Mouse (Mus musculus) megakaryocyte-erythroid progenitor cell, adult 5-6 weeks (primary cell): ENCODE measurements around the gene Pdp2. TPM values are rescaled to one million over a fixed set of nuclear protein-coding genes. Genes with fewer than 3 reads are reported as not detected.

Source experiments
- ATAC-seq: replicated peaks from 2 replicates; pipeline ENCODE4 v1.8.0; 2016; ENCODE audit warnings: mild to moderate bottlenecking, inconsistent platforms; ENCODE audit not compliant: severe bottlenecking, poor library complexity, low FRiP score, low TSS enrichment
- total RNA-seq, 2 experiments: library from RNA; stranded (forward) in 1 of 2; stranded (reverse) in 1 of 2; fragments of 200-1000, 215-1000 nt in 1 of 2; fragments of >200 nt in 1 of 2; fragmentation: Nextera tagmentation in 1 of 2; gene quantifications; 2 replicates each; pipeline ENCODE4 v1.2.3; 2014 to 2017

Gene Pdp2
- total RNA-seq, 2 experiments from 2014 or later = 9.5 to 10.4 TPM

GRCm38 (mm10) chr8:104594611-104595362 lies 3.5 kb downstream of the Pdp2 start:
- no peak for ATAC-seq

DNA sequence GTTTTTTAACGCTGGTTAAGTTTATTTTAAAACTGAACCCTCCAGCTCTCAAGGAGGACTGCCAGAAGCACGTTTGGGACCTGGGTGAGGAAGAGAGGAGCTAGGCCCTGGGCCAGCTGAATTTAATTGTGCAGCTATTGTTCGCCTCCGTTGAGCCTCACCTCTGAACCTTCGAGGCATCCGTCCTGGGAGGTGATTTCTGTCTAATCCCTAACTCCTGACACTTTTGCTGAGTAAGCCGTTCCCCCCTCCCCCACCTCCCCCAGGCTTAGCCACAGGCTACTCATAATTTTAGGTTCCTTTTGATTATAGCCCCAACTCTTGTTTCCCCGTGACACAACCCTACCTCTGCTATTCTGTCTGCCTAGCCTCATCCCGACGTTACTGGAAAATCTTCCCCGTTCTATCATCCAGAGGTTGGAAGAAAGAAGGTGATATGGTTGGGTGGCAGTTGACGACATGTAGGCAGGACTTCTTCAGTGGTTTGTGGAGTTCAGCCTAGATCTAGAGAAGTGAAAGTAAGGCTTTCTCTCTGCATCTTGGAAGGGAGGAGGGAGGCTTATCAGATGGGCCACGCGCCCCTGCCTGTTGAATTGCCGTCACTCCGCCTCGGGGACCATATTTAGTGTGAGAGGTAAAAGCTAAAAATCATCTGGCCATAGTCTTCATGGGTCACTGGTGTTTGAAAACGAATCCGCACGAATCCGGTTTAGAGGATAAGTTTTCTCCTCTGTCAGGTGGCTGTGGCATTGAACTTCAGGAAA lies 4.7 kb downstream of the Pdp2 start:
- peak; percentile 83 for ATAC-seq

GRCm38 (mm10) chr8:104597656-104598055 lies 6.4 kb downstream of the Pdp2 start:
- no peak for ATAC-seq

- no peak for ATAC-seq
Measured at GRCm38 (mm10) chr8:104598496-104598895, 7.2 kb downstream of the Pdp2 start.

- no peak for ATAC-seq
Measured at GRCm38 (mm10) chr8:104601386-104601785, 10.1 kb downstream of the Pdp2 start.

GRCm38 (mm10) chr8:104601941-104602371 lies 10.7 kb downstream of the Pdp2 start:
- no peak for ATAC-seq

DNA sequence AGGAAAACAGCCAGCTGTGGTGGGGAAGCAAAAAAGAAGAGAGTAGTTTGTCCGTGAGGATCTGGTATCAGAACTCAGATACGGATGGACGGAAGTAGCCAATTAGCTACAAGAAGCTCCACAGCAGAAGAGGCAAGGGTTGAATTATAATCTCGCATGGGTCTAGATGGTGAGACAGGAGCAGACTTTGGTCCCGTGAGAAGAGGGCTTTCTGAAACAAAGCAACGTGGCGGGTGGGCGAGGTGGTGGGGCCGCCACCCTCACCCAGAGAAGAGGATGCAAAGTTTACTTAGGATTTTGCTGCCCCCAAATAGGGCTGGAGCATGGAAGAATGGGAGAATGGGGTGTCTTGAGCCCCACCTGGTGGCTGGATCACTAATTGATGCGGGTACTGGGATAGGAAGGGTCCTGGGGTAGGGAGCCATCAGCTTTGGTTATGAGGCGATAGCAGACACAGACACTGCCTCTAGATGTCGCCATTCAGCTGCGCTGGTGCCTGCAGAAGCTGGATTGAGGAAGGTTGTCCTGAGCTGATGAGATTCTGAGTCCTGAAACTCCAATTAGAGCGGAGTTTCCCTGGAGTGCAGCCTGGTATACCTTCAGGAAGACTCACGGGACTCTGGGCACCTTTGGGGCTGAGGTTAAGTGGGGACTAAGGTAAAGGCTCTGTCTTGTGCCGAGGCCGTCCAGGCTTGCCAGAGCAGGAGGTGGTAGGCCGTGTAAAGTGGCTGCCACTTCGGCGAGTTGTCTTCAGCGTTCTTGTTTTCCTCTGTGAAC lies 11.4 kb downstream of the Pdp2 start:
- peak; percentile 98 for ATAC-seq

DNA sequence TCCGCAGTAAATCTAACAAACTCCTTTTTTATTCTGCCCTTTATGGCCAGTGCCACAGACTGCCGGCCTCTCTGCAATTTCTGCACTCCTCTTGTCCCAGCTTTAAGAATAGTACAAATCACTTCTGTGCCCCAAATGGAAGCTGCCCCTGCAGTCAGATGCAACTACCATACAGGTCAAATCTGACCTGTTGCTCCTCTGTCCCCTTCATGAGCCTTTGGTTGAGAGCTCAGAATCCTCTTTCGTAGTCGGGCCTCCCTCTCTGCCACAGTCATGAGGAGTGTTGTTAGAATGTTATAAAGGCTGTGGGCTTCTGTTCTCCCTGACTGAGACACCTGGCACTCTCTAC lies 12.0 kb downstream of the Pdp2 start:
- ATAC-seq = no peak

- no peak for ATAC-seq
Measured at GRCm38 (mm10) chr8:104606329-104606728, 15.1 kb downstream of the Pdp2 start.

GRCm38 (mm10) chr8:104607944-104608343 lies 16.7 kb downstream of the Pdp2 start:
- no peak for ATAC-seq

DNA sequence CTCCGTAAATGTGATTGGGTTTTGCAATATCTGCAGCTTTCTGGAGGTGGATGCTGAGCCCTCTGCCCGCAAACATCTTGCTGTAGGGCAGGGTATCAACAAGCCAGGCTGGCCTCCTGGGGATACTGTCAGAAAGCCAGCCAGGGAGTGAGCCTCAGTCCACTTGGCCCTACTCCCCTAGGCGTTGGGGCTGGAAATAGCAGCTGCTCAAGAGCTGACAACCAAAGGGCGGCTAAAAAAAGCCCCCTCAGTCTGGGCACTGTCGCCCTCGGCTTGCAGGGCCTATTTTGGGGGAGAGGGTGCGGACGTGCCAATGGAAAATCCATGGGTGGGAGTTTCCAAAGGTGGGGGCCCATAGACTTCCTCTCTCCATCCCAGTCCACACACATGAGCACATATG lies 18.0 kb downstream of the Pdp2 start:
- no peak for ATAC-seq

- ATAC-seq = no peak
Measured at GRCm38 (mm10) chr8:104610185-104610766, 19.0 kb downstream of the Pdp2 start.

DNA sequence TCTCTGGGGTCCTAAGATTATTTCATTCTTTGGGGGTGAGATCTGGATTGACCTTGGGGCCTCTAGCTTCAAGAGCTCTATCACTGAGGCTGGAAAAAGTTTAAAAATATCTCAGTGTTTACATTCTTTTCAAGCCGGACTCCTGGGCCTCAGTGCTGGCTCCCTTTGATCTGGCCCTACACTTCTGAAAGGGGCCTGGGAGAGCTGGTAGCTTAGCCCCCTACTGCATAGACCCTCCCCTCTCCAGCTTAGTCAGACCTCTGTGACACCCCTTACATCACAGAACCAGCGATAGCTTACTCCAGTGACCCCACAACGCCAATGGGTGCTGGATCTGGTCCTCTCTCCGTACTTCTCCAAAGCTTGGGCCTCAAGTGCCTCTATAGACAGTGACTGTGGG lies 20.4 kb downstream of the Pdp2 start:
- ATAC-seq = no peak

DNA sequence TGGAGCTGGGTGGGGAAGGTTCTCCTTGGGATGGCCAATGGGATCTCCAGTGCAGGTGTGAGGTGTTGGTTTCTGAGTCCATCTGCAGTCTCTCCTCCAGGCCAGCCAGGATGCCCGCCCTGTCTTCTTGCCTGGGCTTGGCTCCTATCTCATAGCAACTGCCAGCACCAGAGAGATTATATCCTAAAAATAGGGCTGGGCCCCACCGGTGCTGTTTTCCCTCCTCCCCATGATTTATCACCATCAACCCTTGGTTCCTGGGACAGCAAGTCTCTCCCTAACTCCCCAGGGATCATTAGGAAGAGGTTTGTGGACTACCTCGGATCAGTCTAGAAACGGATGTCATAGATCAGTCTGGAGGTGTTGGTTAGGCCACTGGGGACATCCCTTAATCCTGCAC lies 21.9 kb downstream of the Pdp2 start:
- no peak for ATAC-seq

DNA sequence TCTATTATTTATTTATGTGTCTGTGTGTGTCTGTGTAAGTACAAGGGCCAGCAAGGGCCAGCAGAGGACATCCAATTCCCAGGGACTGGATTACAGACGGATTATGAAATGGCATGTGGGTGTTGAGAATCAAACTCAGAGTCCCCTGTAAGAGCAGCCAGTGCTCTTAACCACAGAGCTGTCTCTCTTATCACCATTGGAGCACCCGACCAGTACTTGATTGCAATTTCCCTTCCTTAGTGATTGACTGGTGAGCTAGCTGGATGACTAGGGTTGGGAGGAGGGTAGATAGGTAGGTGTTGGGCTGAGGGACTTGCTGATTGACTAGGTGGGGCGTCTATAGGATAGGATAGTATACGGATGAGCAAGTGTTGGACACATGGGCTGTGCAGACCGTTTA lies 29.5 kb downstream of the Pdp2 start:
- peak; percentile 31; the same call in 1 of the 2 replicates for ATAC-seq

GRCm38 (mm10) chr8:104624161-104624560 lies 32.9 kb downstream of the Pdp2 start, which contains the start of gene Cdh16:
Gene Cdh16, minus strand, starts transcription at chr8:104624396.
- no peak for ATAC-seq

DNA sequence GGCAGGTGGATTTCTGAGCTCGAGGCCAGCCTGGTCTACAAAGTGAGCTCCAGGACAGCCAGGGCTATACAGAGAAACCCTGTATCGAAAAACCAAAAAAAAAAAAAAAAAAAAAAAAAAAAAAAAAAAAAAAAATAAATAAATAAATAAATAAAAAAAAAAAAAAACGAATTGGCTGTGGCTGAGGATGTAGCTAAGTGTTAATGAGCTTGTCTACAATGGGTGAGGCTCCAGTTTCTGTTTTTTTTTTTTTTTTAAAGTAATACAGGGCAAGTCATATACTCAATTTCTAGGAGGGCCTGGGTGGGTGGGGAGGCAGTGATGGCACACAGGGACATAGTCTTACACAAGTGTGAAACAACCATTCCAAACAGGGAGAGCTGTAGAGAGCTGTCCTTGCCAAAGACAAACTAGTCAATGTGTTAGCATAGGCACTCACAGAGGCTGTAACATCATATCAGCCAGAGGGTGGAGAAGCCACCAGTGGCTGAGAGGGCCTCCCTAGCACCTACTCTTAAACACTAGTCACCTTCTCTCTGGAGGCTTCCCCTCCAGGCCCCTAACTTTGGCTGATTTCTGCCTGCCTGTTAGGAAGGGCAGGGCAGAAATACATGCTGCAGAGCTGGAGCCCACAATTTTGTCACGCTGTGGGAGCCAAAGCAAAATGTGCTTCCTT lies 36.0 kb downstream of the Pdp2 start:
- ATAC-seq = no peak

- no peak for ATAC-seq
Measured at GRCm38 (mm10) chr8:104628402-104628801, 37.2 kb downstream of the Pdp2 start.
